Comparison of ENCODE assay signal across 8 mouse cellular contexts in the genomic region with DNA sequence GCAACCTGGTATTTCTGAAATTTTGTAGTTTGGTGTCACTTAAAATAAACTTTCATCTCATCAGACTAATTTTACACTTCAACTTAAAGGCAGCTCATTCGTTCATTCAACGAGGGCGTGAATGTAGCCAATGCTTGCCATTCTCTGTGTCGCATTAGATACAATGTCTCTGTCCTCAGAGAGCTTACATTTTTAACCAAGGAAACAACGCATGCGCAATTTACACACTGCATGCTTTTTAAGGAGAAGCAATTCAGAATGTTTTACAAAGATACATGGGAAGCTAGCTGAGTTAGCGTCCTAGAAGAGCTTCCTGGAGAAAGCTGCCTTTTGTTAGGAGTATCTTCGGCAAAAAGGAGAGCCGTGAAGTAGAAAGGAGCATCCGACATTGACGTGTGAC. TPM values are rescaled to one million over a fixed set of nuclear protein-coding genes. Genes with fewer than 3 reads are reported as not detected.
DNase-seq lines count a peak whose midpoint lies in the region; ATAC-seq and TF ChIP-seq lines count a peak whose summit lies in the region.

No protein-coding gene starts in this region.

- TF ChIP-seq RAD21 in MEL (IDR thresholded peaks at IDR 0.05; ENCODE audit: low read depth, low read length), result no peak

- intact Hi-C loops in heart, postnatal 25 days (cut with DNase I), result loop anchor here (5.0 kb wide), 2 partner anchors 46 to 66 kb away; a partner anchor contains a TSS

- no peak for TF ChIP-seq EP300 in MEL (IDR thresholded peaks at IDR 0.05; ENCODE audit: low read depth in 1 of 2, low read length in 2 of 2)

- no peak for DNase-seq in heart, postnatal 25 days (ENCODE audit: low spot score)
- peak; percentile 35 for DNase-seq in MEL (ENCODE audit: low read depth, low spot score)
- DNase-seq in ovary, adult 18-20 months (ENCODE audit: low spot score), result no peak
- DNase-seq in adrenal gland, adult 2 months, result no peak
- DNase-seq in cerebellum, postnatal 14 days, result no peak

- H3K4me1 ChIP-seq in heart, embryonic 14.5 days (ENCODE audit: control insufficient read depth in 2 of 2, insufficient read depth in 2 of 2, low read length in 2 of 2), result peaks cover 20 to 34% of the 10 kb centered on the region in 2 experiments
- peaks cover 8 to 28% of the 10 kb centered on the region in 2 experiments for H3K4me1 ChIP-seq in MEL (ENCODE audit: control insufficient read depth in 1 of 2, insufficient read depth in 2 of 2, low read length in 2 of 2)
- H3K4me1 ChIP-seq in forebrain, embryonic 13.5 days, result peaks cover 28% of the 10 kb centered on the region

- H3K36me3 ChIP-seq in heart, embryonic 14.5 days (ENCODE audit: control insufficient read depth, insufficient read depth, low read length), result no peaks in the 10 kb centered on the region
- H3K36me3 ChIP-seq in MEL (ENCODE audit: control insufficient read depth in 1 of 2, insufficient read depth in 2 of 2, low read length in 2 of 2) (peaks cover 0 to 30% of the 10 kb centered on the region in 2 experiments; a peak in 2 of 4 replicates), macrophage (ENCODE audit: inconsistent target) (no peaks in the 10 kb centered on the region)
- H3K36me3 ChIP-seq in forebrain, embryonic 13.5 days (ENCODE audit: poor library complexity, severe bottlenecking), result no peaks in the 10 kb centered on the region

- H3K9ac ChIP-seq in heart, embryonic 14.5 days (ENCODE audit: low read length), result peak overlapping the region; percentile 99
- H3K9ac ChIP-seq in MEL (ENCODE audit: control insufficient read depth, low read depth, low read length, poor library complexity, severe bottlenecking), result peak overlapping the region; percentile 84; the same call in 1 of the 2 replicates
- H3K9ac ChIP-seq in forebrain, embryonic 13.5 days, result no peak overlapping the region

- no peaks in the 10 kb centered on the region for H3K27me3 ChIP-seq in heart, embryonic 14.5 days (ENCODE audit: control insufficient read depth, insufficient read depth, low read length)
- no peaks in the 10 kb centered on the region for H3K27me3 ChIP-seq in MEL (ENCODE audit: control insufficient read depth in 1 of 2, insufficient read depth in 2 of 2, low read length in 2 of 2)
- no peaks in the 10 kb centered on the region for H3K27me3 ChIP-seq in forebrain, embryonic 13.5 days

- no peak for TF ChIP-seq CTCF in MEL (IDR thresholded peaks at IDR 0.05 in 2 of 3, conservative IDR thresholded peaks at IDR 0.05 in 1 of 3; ENCODE audit: control insufficient read depth in 1 of 3, insufficient read depth in 1 of 3, low read depth in 2 of 3, low read length in 3 of 3, poor library complexity in 1 of 3, severe bottlenecking in 1 of 3)

- peak overlapping the region; percentile 99 to 100 for H3K27ac ChIP-seq in heart, embryonic 14.5 days (replicated peaks in 1 of 2; ENCODE audit: control insufficient read depth in 1 of 2, insufficient read depth in 1 of 2, low read depth in 2 of 2, low read length in 2 of 2)
- H3K27ac ChIP-seq in MEL (ENCODE audit: control insufficient read depth, low read depth, low read length) (no peak overlapping the region), macrophage (peak overlapping the region; percentile 88)
- H3K27ac ChIP-seq in forebrain, embryonic 13.5 days, result no peak overlapping the region

- no peaks in the 10 kb centered on the region for H3K9me3 ChIP-seq in heart, embryonic 14.5 days (ENCODE audit: control insufficient read depth, low read length)
- H3K9me3 ChIP-seq in MEL (replicated peaks; ENCODE audit: insufficient read depth, low read length), result no peaks in the 10 kb centered on the region
- H3K9me3 ChIP-seq in forebrain, embryonic 13.5 days (replicated peaks), result no peaks in the 10 kb centered on the region

- H3K79me2 ChIP-seq in MEL (ENCODE audit: control insufficient read depth, insufficient read depth, low read length, poor library complexity) (peaks cover 30% of the 10 kb centered on the region), macrophage (ENCODE audit: inconsistent target) (peaks cover 38% of the 10 kb centered on the region)

- H3K4me2 ChIP-seq in heart, embryonic 14.5 days (ENCODE audit: low read length), result peak overlapping the region; percentile 88
- H3K4me2 ChIP-seq in forebrain, embryonic 13.5 days, result peak overlapping the region; percentile 85

- WGBS in heart, embryonic 14.5 days, result 48% methylated on average over 11 of the region's 11 CpGs
- WGBS in forebrain, embryonic 13.5 days, result 68% methylated on average over 11 of the region's 11 CpGs
- 60% methylated on average over 11 of the region's 11 CpGs for WGBS in macrophage (ENCODE audit: missing documents)

- no peak for ATAC-seq in heart, embryonic 14.5 days (ENCODE audit: insufficient number of reproducible peaks, insufficient read depth, low FRiP score, low read depth)
- no peak for ATAC-seq in forebrain, embryonic 13.5 days

- TF ChIP-seq POLR2A in MEL (IDR thresholded peaks at IDR 0.05; ENCODE audit: control insufficient read depth in 1 of 2, insufficient read depth in 1 of 2, low read depth in 1 of 2, low read length in 2 of 2, poor library complexity in 1 of 2), result no peak

- peak overlapping the region in 1 of 2 experiments; percentile 95; a peak in 2 of 4 replicates for H3K4me3 ChIP-seq in heart, embryonic 14.5 days (ENCODE audit: control insufficient read depth in 1 of 2, insufficient read depth in 1 of 2, low read depth in 1 of 2, low read length in 2 of 2)
- H3K4me3 ChIP-seq in MEL (ENCODE audit: control insufficient read depth in 1 of 2, insufficient read depth in 1 of 2, low read depth in 2 of 2, low read length in 2 of 2), result peak overlapping the region in 1 of 2 experiments; percentile 70; a peak in 2 of 4 replicates
- peak overlapping the region; percentile 94 for H3K4me3 ChIP-seq in forebrain, embryonic 13.5 days
- peak overlapping the region; percentile 96 for H3K4me3 ChIP-seq in macrophage (ENCODE audit: inconsistent target)

TF ChIP-seq in MEL, 35 proteins besides CTCF, POLR2A, EP300 and RAD21:
- TF ChIP-seq UBTF (IDR thresholded peaks at IDR 0.05; ENCODE audit: borderline replicate concordance, insufficient read depth, low read depth, low read length) (no peak), ZC3H11A (IDR thresholded peaks at IDR 0.05; ENCODE audit: low read depth, low read length) (no peak), ELF1 (IDR thresholded peaks at IDR 0.05; ENCODE audit: low read depth, low read length) (no peak), KAT2A (conservative IDR thresholded peaks at IDR 0.05; ENCODE audit: low read depth, low read length) (no peak), ZKSCAN1 (IDR thresholded peaks at IDR 0.05; ENCODE audit: low read depth, low read length) (no peak), CHD1 (IDR thresholded peaks at IDR 0.05; ENCODE audit: low read depth, low read length) (no peak), MAFK (IDR thresholded peaks at IDR 0.05; ENCODE audit: borderline replicate concordance, low read depth, low read length) (no peak), TBP (IDR thresholded peaks at IDR 0.05; ENCODE audit: low read depth, low read length) (no peak), JUND (IDR thresholded peaks at IDR 0.05; ENCODE audit: low read depth, low read length) (no peak), ZMIZ1 (IDR thresholded peaks at IDR 0.05; ENCODE audit: low read depth, low read length) (no peak), TAL1 (IDR thresholded peaks at IDR 0.05; ENCODE audit: low read length) (no peak), NELFE (IDR thresholded peaks at IDR 0.05; ENCODE audit: low read depth, low read length) (no peak), GATA1 (IDR thresholded peaks at IDR 0.05; ENCODE audit: low read depth, low read length) (no peak), GABPA (IDR thresholded peaks at IDR 0.05; ENCODE audit: low read depth, low read length) (no peak), BHLHE40 (IDR thresholded peaks at IDR 0.05; ENCODE audit: borderline replicate concordance, low read depth, low read length) (no peak), E2F4 (IDR thresholded peaks at IDR 0.05; ENCODE audit: borderline replicate concordance, low read depth, low read length) (no peak), POLR2AphosphoS2 (IDR thresholded peaks at IDR 0.05; ENCODE audit: low read length) (no peak), RCOR1 (IDR thresholded peaks at IDR 0.05; ENCODE audit: low read depth, low read length) (no peak), MAX (IDR thresholded peaks at IDR 0.05; ENCODE audit: low read length) (no peak), POLR2AphosphoS5 (IDR thresholded peaks at IDR 0.05; ENCODE audit: borderline replicate concordance, low read depth, low read length) (no peak)
TF ChIP-seq in MEL: peak in this region for 0.

RNA-seq across cellular contexts. Expression of a gene that starts 0.9 kb away (rescaled TPM):
- polyA plus RNA-seq in heart, embryonic 14.5 days (2014; fragmentation: Nextera tagmentation; extraction: Ambion mirVana), result 18.6 and 22.0 TPM in 2 replicates
- total RNA-seq in heart, postnatal 25 days (2021), result 10 to 100 TPM; 73.9 to 78.2 TPM
- total RNA-seq in MEL (2012; rRNA removed), result 12.9 and 15.5 TPM in 2 replicates
- polyA plus RNA-seq in MEL (2012; ENCODE audit: insufficient read depth in 1 of 2, insufficient read length in 2 of 2, low read depth in 1 of 2, low replicate concordance in 2 of 2, missing spikeins in 1 of 2) (10 to 100 TPM; 20.9 to 31.5 TPM), macrophage (2018) (45.9 to 62.6 TPM (median 49.4 TPM) in 3 replicates)
- 5.7 and 5.8 TPM in 2 replicates for polyA plus RNA-seq in forebrain, embryonic 13.5 days (2015; fragmentation: Nextera tagmentation; extraction: Ambion mirVana)
- 10 to 100 TPM; 34.9 to 95.7 (median 53.2) TPM for total RNA-seq in macrophage (2018; cell fraction: chromatin; rRNA removed)
- 10 to 100 TPM; 51.6 to 83.4 (median 67.0) TPM for total RNA-seq in macrophage (2018; cell fraction: cytosol; rRNA removed)
- total RNA-seq in macrophage (2018; cell fraction: nucleus; rRNA removed), result 100 to 1,000 TPM in 2 of 26 experiments, 10 to 100 TPM in 24; 56.1 to 104 (median 76.2) TPM
- total RNA-seq in adrenal gland, adult 2 months (2021), result 10 to 100 TPM; 51.2 to 53.6 TPM
- polyA plus RNA-seq in adrenal gland, adult 2 months (2012; rRNA removed), result 63.1 and 64.0 TPM in 2 replicates

RNA-seq across cellular contexts. Expression of a gene that starts 46.0 kb away (rescaled TPM):
- 24.3 and 30.1 TPM in 2 replicates for polyA plus RNA-seq in heart, embryonic 14.5 days (2014; fragmentation: Nextera tagmentation; extraction: Ambion mirVana)
- 10 to 100 TPM; 10.3 to 15.0 TPM for total RNA-seq in heart, postnatal 25 days (2021)
- total RNA-seq in MEL (2012; rRNA removed), result 10.7 and 12.1 TPM in 2 replicates
- polyA plus RNA-seq in MEL (2012; ENCODE audit: insufficient read depth in 1 of 2, insufficient read length in 2 of 2, low read depth in 1 of 2, low replicate concordance in 2 of 2, missing spikeins in 1 of 2) (10 to 100 TPM in 1 of 2 experiments, not detected in 1; 16.6 TPM), macrophage (2018) (42.8 to 50.5 TPM (median 43.8 TPM) in 3 replicates)
- 34.1 and 35.0 TPM in 2 replicates for polyA plus RNA-seq in forebrain, embryonic 13.5 days (2015; fragmentation: Nextera tagmentation; extraction: Ambion mirVana)
- total RNA-seq in macrophage (2018; cell fraction: chromatin; rRNA removed), result 10 to 100 TPM; 12.4 to 53.0 (median 26.3) TPM
- 10 to 100 TPM; 26.7 to 69.6 (median 44.5) TPM for total RNA-seq in macrophage (2018; cell fraction: cytosol; rRNA removed)
- 10 to 100 TPM; 16.7 to 88.9 (median 39.3) TPM for total RNA-seq in macrophage (2018; cell fraction: nucleus; rRNA removed)
- total RNA-seq in adrenal gland, adult 2 months (2021), result 10 to 100 TPM; 28.6 to 30.6 TPM
- polyA plus RNA-seq in adrenal gland, adult 2 months (2012; rRNA removed), result 7.8 and 12.1 TPM in 2 replicates

Comparison
In these comparisons a context has a peak if more than half of its experiments do, and no peak if none do; other contexts are left out.
1. H3K27ac ChIP-seq: peak in heart, embryonic 14.5 days (2 of 2) and macrophage (single experiment); none in MEL (single experiment) and forebrain, embryonic 13.5 days (single experiment).